Mouse (Mus musculus) kidney, embryonic 14.5 days (tissue): ENCODE results near the gene Zfp286. TPM values are rescaled to one million over a fixed set of nuclear protein-coding genes. Genes with fewer than 3 reads are reported as not detected.
A peak's percentile ranks its signal among the peaks of the same experiment; 100 is the strongest.

Experiments
- ATAC-seq: fragments of 200-750 bp; cut with Nextera tagmentation; 2 replicates; pipeline ENCODE4 v1.8.0; 2017; ENCODE audit warnings: moderate number of reproducible peaks, mild to moderate bottlenecking, moderate TSS enrichment, moderate library complexity; ENCODE audit not compliant: low FRiP score, low TSS enrichment
- H3K27ac ChIP-seq: fragments of 300-500 bp; sonication (generic); 2 replicates; pipeline ENCODE4 v1.5.1; 2014; ENCODE audit warnings: low read depth, mild to moderate bottlenecking, low read length, moderate library complexity, mixed read lengths
- H3K27me3 ChIP-seq: fragments of 300-500 bp; sonication (generic); 2 replicates; pipeline ENCODE4 v1.6.1; 2014; ENCODE audit warnings: mild to moderate bottlenecking, low read length; ENCODE audit not compliant: control insufficient read depth, insufficient read depth
- H3K36me3 ChIP-seq: fragments of 300-500 bp; sonication (generic); 2 replicates; pipeline ENCODE4 v1.6.1; 2014; ENCODE audit warnings: low read length, mixed read lengths; ENCODE audit not compliant: control insufficient read depth, insufficient read depth
- H3K4me1 ChIP-seq: fragments of 300-500 bp; sonication (generic); 2 replicates; pipeline ENCODE4 v1.6.1; 2014; ENCODE audit warnings: low read length, mixed read lengths; ENCODE audit not compliant: control insufficient read depth, insufficient read depth
- H3K4me2 ChIP-seq: fragments of 300-500 bp; sonication (generic); replicated peaks from 2 replicates; pipeline ENCODE4 v1.6.1; 2014; ENCODE audit warnings: low read depth, mild to moderate bottlenecking, low read length
- H3K4me3 ChIP-seq: fragments of 300-500 bp; sonication (generic); 2 replicates; pipeline ENCODE4 v1.5.1; 2014; ENCODE audit warnings: mild to moderate bottlenecking, low read length
- H3K9ac ChIP-seq: fragments of 300-500 bp; sonication (generic); 2 replicates; pipeline ENCODE4 v1.6.1; 2014; ENCODE audit warnings: low read depth, mild to moderate bottlenecking, low read length, moderate library complexity
- H3K9me3 ChIP-seq: fragments of 300-500 bp; sonication (generic); 2 replicates; pipeline ENCODE4 v1.6.1; 2016; ENCODE audit warnings: low read length; ENCODE audit not compliant: control insufficient read depth
- WGBS: fragments of 180-500 bp; shearing (Covaris S2); extraction: QIAGEN DNeasy Blood & Tissue Kit; methylation state at CpG from one replicate; pipeline ENCODE4 v1.1.7; 2014; 5-methylcytosine and 5-hydroxymethylcytosine counted together
- polyA plus RNA-seq: library from polyadenylated mRNA; unstranded; fragments of >200 nt; fragmentation: Nextera tagmentation; extraction: Ambion mirVana; gene quantifications from 2 replicates; pipeline ENCODE4 v1.2.1, GENCODE M21; 2014

Gene Zfp286
- polyA plus RNA-seq: 19.6 and 19.7 TPM in 2 replicates

DNA sequence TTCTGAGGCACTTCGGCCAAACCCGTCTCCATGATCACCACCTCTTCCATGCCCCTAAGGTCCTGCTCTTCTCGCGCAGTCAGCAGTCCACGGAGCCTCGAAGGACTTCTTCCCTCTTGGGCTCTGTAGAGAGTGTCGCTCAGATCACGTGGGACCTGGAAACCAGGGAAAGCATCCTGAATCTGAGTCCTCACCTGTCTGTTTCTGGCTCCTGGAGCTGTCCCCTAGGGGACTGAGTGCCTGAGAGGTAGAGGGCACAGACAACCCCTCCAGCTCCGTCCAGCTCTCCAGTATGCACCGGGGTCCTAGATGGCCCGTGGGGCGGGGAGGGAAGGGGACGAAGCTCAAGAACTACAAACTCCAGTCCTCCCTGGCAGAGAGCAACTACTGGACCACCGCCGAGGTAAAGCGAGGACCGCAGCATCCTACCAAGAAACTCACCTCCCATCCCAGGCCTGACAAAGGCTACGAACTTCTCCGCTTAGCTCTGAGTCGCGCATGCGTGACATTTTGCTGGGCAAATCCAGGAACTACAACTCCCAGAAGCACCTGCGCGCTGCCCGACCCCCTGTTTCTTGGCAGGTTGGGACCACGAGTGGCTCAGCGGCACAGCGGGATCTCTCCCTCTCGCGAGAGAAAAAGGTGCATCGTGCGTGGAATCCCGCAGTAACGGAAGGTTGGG is at the start of gene Zfp286:
TSS of gene Zfp286 (minus strand) at position 528 of the 682 bp plus-strand sequence.
- peaks cover 3% of the 10 kb centered on the region; the same call in 1 of the 2 replicates for H3K4me1 ChIP-seq
- peak within 1 kb of the TSS; percentile 69 for H3K4me2 ChIP-seq
- peak; percentile 97 for ATAC-seq
- no peaks in the 10 kb centered on the region for H3K27me3 ChIP-seq
- H3K36me3 ChIP-seq: peaks cover 10% of the 10 kb centered on the region; the same call in 1 of the 2 replicates
- peak within 1 kb of the TSS; percentile 73 for H3K9ac ChIP-seq
- H3K4me3 ChIP-seq: peak within 1 kb of the TSS; percentile 52
- WGBS: 4% methylated on average over 34 of the region's 34 CpGs
- no peak within 1 kb of the TSS for H3K27ac ChIP-seq
- H3K9me3 ChIP-seq: no peaks in the 10 kb centered on the region

DNA sequence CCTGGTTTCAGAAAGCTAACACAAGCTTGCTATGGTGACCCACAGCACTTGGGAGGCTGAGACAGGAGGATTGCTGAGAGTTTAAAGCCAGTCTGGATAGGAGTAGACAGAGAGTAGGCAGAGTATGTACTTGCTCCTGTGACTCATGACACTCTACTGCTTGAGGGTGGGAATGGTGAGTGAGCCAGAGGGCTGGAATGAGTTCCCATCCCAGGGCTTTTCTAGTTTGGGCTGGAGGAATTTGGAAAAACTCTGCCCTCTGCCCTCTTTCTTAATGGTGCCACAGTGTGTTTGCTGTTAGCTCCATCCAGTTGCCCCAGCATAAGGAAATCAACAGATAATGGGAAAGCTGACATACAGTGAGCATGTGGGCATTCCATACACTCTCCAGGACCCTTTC is 42.6 kb upstream of the Zfp286 start:
- no peaks in the 10 kb centered on the region for H3K9me3 ChIP-seq
- no peak overlapping the region for H3K27ac ChIP-seq
- no peaks in the 10 kb centered on the region for H3K4me1 ChIP-seq
- ATAC-seq: no peak
- H3K4me3 ChIP-seq: no peak overlapping the region
- H3K27me3 ChIP-seq: no peaks in the 10 kb centered on the region
- no peak overlapping the region for H3K4me2 ChIP-seq
- peaks cover 11% of the 10 kb centered on the region; the same call in 1 of the 2 replicates for H3K36me3 ChIP-seq
- H3K9ac ChIP-seq: no peak overlapping the region

DNA sequence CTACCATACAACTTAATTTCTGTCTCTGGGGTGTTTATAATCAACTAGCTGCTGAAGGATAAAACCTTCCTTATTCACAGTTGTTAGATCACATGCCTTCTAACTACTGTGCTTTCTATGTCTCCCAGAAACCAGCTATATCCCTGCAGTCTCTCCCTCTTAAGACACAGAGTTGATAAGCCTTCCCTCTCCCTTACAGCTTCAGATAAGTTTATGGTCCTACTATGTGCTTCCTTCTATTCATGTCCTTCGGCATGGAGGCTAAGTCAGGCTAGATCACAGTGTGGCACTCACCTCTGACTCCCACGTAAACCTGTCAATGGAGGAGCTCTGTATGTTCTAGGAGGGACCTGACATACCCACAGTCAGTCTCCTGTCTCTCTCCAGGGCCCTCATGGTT is 41.1 kb upstream of the Zfp286 start:
- no peaks in the 10 kb centered on the region for H3K9me3 ChIP-seq
- H3K4me3 ChIP-seq: no peak overlapping the region
- WGBS: 83% methylated on average over 2 of the region's 2 CpGs
- peaks cover 7% of the 10 kb centered on the region; the same call in 1 of the 2 replicates for H3K4me1 ChIP-seq
- no peak overlapping the region for H3K4me2 ChIP-seq
- ATAC-seq: no peak
- H3K27me3 ChIP-seq: no peaks in the 10 kb centered on the region
- H3K9ac ChIP-seq: no peak overlapping the region
- H3K36me3 ChIP-seq: peaks cover 6% of the 10 kb centered on the region; the same call in 1 of the 2 replicates
- no peak overlapping the region for H3K27ac ChIP-seq

DNA sequence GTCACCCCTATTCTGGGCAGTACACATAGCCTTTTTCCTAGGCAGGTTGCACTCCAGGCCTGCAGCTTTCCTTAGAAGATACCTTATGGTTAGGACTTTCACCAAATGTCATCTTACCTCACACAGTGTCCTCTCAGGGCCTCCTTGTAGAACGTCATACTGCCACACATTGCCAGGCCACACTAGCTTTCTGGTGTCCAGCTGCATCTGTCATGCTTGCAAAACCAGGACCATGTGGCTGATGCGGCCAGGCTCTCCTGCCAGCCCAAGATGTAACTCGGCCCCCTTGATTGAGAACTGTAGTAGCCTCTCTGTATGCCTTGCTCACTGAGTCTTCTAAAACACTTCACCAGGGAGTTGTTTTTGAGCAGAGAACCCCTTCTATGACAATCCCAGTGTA is 38.6 kb upstream of the Zfp286 start:
- no peaks in the 10 kb centered on the region for H3K9me3 ChIP-seq
- H3K4me2 ChIP-seq: no peak overlapping the region
- H3K4me1 ChIP-seq: peaks cover 7% of the 10 kb centered on the region; the same call in 1 of the 2 replicates
- WGBS: 82% methylated on average over 3 of the region's 3 CpGs
- H3K27ac ChIP-seq: no peak overlapping the region
- no peaks in the 10 kb centered on the region for H3K27me3 ChIP-seq
- no peak overlapping the region for H3K9ac ChIP-seq
- peaks cover 6% of the 10 kb centered on the region; the same call in 1 of the 2 replicates for H3K36me3 ChIP-seq
- H3K4me3 ChIP-seq: no peak overlapping the region
- ATAC-seq: no peak

DNA sequence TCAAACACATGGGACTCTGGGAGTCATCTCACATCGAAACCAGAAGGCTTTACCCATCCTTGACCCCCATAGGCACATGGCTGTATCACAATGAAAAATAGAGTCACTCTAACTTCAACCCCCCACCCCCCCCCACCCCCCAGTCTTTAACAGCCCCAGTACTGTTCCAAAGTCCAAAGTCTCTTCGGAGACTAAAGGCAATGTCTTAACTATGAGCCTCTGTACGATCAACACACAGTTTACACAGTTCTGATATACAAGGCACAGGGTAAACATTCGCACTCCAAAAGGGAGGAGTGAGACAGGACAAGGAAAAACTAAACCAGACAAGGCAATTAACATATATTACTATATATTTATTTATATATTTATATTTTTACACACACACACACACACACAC is 37.9 kb upstream of the Zfp286 start:
- Histone ChIP-seq H3K4me1 (peaks cover 7% of the 10 kb centered on the region; the same call in 1 of the 2 replicates), H3K9ac (no peak overlapping the region), H3K27me3 (no peaks in the 10 kb centered on the region), H3K9me3 (no peaks in the 10 kb centered on the region), H3K27ac (no peak overlapping the region), H3K4me3 (no peak overlapping the region), H3K36me3 (peaks cover 6% of the 10 kb centered on the region; the same call in 1 of the 2 replicates), H3K4me2 (no peak overlapping the region)
- WGBS: 93% methylated on average over 4 of the region's 4 CpGs
- ATAC-seq: no peak

DNA sequence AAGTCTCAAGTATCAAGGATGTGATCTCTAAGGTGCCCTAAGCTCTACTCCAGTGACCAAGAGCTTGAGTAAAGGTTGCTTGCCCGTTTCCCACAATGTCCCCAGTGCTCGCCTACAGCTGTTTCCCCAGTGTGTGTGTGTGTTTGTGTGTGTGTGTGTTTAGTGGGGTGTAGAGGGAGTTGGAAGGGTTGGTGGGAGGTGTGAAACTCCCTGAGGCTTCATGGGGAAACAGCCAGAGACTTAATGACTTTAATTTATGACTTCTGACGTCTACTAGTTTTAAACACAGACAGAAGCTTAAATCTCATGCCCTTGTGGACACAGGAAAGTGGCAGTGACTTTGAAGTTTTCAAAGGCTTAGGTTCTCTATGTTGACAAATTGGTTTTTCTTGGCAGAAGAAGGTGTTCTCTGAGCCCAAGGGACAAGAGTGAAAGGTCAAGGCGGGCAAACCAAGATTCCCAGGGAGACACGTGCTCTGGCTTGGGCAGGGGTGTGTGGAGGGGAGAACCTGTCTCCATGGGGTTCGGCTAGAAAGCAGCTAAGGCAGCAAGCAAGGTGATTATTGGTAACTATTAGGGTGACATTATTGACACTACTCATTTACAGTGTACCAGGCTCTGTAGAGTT is 37.0 kb upstream of the Zfp286 start:
- ATAC-seq: peak; percentile 84
- Histone ChIP-seq H3K4me1 (peaks cover 7% of the 10 kb centered on the region), H3K9me3 (no peaks in the 10 kb centered on the region), H3K4me2 (no peak overlapping the region), H3K27me3 (no peaks in the 10 kb centered on the region), H3K36me3 (peaks cover 1% of the 10 kb centered on the region; the same call in 1 of the 2 replicates), H3K27ac (no peak overlapping the region), H3K9ac (no peak overlapping the region), H3K4me3 (no peak overlapping the region)
- 16% methylated on average over 6 of the region's 6 CpGs for WGBS

DNA sequence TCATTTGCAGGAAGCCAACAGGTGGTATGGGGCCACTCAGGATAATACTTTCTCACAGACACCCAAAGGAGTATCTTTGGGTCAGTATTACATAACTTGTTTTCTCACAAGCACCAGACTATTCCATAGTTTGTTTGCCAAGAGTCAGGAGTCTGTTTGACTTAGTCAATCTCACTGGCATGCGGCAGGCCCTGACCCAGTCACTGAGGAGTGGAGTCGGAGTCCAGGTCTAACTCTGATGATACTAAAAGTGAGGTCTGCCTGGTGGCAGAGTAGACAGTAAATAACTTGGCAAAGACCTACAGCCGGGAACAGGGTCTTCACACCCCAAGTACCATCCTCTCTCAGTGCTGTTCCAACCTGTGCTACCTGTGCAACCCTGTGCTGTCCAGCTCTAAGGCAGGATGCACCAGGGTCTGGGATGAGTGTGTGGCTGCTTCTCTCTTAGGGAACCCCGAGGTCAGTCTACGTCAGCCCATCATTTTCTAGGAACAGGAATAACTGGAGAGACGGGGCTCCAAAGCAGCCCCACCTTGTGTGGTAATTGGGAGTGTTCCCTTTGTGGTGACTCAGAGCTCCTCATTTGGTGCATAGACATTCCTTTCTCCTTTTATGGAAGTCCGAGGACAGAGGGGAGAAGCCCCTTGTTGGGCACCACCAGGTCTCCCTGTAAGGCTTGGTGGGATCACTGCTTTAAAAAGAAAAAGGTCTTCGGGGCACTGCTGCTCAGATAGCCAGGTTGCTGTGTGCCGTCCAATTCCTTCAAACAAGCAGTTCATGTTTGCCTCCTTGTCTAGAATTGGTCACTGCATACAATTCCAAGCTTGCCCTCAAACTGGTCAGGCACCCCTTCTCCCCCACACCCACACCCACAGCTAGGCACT is 36.2 kb upstream of the Zfp286 start:
- WGBS: 50% methylated on average over 9 of the region's 9 CpGs
- no peak overlapping the region for H3K4me3 ChIP-seq
- H3K36me3 ChIP-seq: no peaks in the 10 kb centered on the region
- H3K9me3 ChIP-seq: no peaks in the 10 kb centered on the region
- H3K27me3 ChIP-seq: no peaks in the 10 kb centered on the region
- no peak overlapping the region for H3K4me2 ChIP-seq
- no peak overlapping the region for H3K9ac ChIP-seq
- ATAC-seq: peak; percentile 6; the same call in 1 of the 2 replicates
- peaks cover 15% of the 10 kb centered on the region for H3K4me1 ChIP-seq
- peak overlapping the region; percentile 32; the same call in 1 of the 2 replicates for H3K27ac ChIP-seq

DNA sequence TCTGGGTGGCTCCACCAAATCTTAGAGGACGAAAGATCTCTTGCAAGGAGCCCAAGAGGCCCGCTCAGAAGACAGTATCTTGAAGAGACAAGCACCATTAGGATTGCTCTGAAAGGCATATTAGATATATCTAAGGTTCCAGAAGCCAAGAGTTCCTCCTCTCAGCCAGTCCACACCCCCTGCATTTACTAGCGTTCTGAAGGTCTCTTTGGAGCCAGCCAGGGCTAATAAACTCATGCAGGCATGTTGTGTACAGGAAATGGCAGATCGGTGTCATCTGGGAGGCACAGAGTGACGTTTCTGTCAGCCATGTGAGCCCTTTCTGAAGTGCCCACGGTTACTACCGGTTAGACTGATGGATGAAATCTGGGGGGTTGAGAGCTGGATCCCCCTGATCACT is 34.9 kb upstream of the Zfp286 start:
- peaks cover 18% of the 10 kb centered on the region for H3K4me1 ChIP-seq
- no peaks in the 10 kb centered on the region for H3K27me3 ChIP-seq
- H3K9me3 ChIP-seq: no peaks in the 10 kb centered on the region
- H3K36me3 ChIP-seq: no peaks in the 10 kb centered on the region
- H3K9ac ChIP-seq: no peak overlapping the region
- H3K27ac ChIP-seq: no peak overlapping the region
- no peak for ATAC-seq
- 47% methylated on average over 7 of the region's 7 CpGs for WGBS
- no peak overlapping the region for H3K4me3 ChIP-seq
- H3K4me2 ChIP-seq: no peak overlapping the region
